Mouse (Mus musculus): ENCODE measurements at regions not wholly inside any gene's neighbourhood (a gene's known extent, or its start where the extent isn't known, plus 50 kb on each side); places are given as distances from the start of the nearest gene placed in this dataset.

DNA sequence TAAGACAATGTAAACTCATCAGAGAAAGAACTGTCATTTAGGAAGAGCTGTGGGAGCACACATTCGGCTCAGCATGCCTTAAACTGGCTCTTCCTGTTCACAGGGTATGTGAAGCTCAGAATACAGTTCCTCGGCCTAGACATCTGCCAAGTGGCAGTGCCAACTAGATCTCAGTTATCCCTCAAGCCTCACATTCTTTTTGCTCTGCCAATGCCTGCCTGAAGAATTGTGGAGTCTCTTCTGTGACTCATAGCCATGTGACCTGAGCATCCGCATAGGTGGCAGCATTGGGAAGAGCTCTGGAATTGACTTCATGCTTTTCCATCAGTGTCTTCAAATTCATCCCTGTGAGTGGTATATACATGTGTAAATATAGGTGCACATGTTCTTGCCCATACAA, 59.7 kb downstream of the Prlhr start:
- DNase-seq: no peak

- no peak for DNase-seq
Measured at GRCm38 (mm10) chr19:60399425-60399824, 68.7 kb downstream of the Prlhr start.

- DNase-seq: no peak
Measured at GRCm38 (mm10) chr19:60397666-60398065, 70.4 kb downstream of the Prlhr start.

DNA sequence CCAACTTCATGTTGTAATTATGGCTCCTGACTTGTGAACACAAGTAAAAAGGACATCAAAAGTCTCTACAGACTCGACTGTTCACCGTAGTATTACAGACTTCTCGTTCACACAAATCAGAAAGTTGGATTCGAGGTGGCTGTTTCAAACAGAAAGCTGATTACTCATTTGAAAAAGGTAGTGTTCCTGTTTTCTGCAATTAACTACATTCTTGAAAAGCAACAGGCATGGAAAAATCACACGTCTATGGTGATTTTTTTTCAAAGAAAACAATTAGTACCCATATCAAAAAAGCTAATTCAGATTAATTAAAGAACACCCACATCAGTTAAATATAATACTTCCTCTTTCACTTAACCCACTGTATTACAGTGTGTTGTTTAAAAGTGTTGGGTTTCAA, 71.5 kb downstream of the Prlhr start:
- DNase-seq: no peak

GRCm38 (mm10) chr19:60386563-60387241, 81.4 kb downstream of the Prlhr start:
- no peak for DNase-seq

GRCm38 (mm10) chr19:60384721-60385120, 83.4 kb downstream of the Prlhr start:
- DNase-seq: no peak

- DNase-seq: no peak
Measured at GRCm38 (mm10) chr19:60382661-60383060, 85.4 kb downstream of the Prlhr start.

DNA sequence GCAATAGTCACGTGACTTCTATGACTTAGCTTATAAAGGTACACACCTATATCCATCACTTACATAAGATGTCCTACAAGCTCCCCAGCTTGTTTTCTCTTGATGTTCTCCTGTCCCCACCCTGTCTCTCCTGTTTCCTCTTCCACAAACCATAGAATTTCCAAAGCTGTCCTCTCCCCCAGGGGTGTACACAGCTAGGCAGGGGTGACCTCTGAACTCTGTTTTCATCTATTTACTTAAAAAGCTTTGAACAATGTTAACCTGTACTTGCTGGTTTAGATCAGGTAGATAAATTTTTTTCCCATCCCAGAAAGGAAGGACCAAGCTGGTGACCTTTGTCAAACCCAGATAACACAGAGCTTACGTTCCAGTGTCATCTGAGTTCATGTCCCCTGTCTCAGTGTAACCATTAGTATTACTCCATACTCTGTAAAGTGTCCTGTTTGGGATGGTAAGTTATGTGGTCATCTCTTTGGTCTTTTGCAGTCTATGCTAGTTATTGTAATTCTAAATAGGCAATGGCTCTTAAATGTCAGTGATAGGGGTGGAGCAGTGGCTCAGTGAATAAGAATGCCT, 89.0 kb downstream of the Prlhr start:
- no peak for DNase-seq

DNA sequence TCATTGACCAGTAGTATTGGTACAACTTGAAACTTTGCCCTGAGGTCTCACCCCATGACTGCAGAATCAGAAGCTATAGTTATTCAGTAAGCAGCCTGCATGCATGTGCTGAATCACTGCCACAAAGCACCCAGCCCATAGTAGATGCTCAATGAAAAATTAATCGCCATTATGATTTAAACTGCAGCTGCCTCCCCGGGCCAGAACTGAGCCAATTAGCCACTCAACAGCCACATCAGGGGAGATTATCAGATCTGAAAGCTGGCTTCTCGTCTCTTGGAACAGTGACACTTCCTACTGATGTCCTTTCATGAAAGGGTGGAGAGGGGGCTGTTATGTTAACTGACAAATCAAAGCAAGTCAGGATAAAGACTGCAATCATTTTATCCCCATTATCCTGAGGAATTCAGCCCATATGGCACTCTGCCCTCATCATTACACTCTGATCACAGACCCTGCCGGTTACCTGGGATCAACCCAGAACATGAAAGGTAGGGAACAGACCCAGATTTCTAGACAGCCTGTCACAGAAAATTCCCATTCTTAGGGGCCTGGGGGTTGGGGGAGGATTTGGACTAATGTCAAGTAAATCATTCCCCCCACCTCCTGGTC, 104.0 kb downstream of the Prlhr start:
- no peak for DNase-seq

- no peak for DNase-seq
Measured at GRCm38 (mm10) chr19:60344911-60345310, 118.4 kb upstream of the Fam204a start.

DNA sequence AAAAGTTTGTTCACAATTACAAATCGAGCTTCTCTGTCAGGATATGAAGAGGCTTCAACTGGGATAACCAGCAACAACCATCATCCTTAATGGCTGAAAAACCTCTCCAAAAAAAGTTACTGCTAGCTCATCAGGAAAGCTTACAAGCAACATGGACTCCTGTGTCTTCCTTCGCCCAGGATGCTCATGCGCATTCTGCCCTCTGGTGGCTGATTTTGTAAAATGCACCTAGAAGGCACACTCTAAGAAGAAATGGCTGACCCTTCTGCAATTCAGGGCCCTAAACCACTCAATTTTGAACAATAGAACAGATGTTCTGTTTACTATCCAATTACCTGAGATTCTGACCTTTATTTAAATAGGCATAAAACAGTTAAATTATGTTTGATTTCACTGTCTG, 115.0 kb upstream of the Fam204a start:
- DNase-seq: peak; percentile 41

- peak; percentile 5 for DNase-seq
Measured at GRCm38 (mm10) chr19:60340234-60340633, 113.7 kb upstream of the Fam204a start.

- no peak for DNase-seq
Measured at GRCm38 (mm10) chr19:60334521-60334920, 108.0 kb upstream of the Fam204a start.

DNA sequence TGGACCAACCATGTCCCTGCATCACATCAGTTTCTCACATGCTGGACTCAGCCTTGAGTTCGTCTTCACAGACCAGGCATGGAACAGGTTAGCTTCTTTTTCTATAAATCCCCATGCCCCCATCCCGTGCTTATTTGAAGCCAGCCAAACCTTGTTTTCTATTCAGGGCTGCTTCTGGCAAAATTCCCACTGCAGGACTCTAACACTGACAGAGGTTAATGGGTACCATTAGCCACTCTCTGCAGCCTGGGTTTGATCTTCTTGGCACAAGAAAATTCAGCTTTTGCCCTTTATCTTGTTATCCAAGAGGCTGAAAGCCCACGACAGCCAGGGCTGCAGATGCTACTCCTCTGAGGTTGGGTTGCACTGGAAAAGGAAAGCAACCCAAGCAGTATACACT, 101.8 kb upstream of the Fam204a start:
- DNase-seq: no peak

- DNase-seq: no peak
Measured at GRCm38 (mm10) chr19:60325612-60326011, 99.1 kb upstream of the Fam204a start.

DNA sequence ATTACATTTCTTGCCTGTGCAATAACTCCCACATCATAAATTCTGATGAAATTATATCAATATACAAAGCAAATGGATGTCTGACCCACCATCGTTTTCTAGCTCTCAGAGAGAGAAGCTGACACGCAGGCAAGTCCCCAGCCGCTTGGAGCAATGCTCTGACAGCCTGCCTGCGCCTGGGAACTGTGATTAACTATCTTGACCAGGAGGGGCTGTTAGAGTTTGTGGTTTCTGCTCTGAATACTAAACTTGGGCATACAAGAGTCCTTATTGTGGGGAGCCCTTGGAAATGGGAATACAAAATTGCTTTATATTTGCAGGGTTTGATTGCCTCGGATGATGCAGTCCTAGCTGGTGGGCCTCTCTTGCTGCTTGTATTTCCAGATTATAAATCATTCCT, 98.6 kb upstream of the Fam204a start:
- no peak for DNase-seq

DNA sequence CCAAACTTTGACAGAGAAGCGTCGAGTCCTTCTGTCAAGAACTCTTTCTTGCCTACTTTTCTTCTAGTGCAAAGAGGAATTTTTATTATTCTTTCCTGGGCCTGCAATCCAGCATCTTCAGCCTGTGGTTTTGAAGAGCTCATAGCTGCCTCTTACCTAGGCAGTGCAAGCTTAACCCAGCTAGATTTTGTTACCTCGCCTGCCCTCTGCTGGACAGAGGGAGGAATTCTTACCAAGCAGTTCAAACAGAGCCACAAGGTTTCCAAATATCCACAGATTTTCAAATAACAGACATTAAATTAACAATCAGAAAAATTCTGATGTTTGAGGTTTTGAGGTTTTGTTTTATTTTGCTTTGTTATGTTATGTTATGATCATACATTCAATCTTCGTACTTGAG, 84.1 kb upstream of the Fam204a start:
- peak; percentile 51 for DNase-seq

GRCm38 (mm10) chr19:60302371-60302770, 75.9 kb upstream of the Fam204a start:
- no peak for DNase-seq

- DNase-seq: no peak
Measured at GRCm38 (mm10) chr19:60300891-60301290, 74.4 kb upstream of the Fam204a start.

GRCm38 (mm10) chr19:60290244-60290643, 63.7 kb upstream of the Fam204a start:
- DNase-seq: no peak

GRCm38 (mm10) chr19:60286810-60287396, 60.4 kb upstream of the Fam204a start:
- no peak for DNase-seq

DNA sequence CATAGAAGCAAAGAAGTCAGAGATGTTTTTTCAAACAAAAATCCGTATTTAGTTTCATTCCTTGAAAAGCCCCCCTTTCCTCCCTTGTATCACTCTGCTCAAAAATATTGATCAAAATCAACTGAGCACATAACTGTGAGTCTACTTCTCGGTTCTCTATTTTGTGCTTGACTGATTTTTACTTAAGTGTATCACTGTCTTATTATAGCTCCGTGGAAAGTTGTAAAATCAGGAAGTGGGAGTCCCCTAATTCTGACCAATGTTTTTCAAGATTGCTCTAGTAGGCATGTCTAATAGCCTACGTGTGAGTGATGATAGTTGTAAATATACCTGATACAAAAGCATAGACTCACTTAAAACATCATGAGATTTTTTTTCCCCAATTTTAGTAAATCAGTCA, 58.4 kb upstream of the Fam204a start:
- no peak for DNase-seq
